Mouse (Mus musculus) kidney, adult 8-10 months (tissue): ENCODE measurements around the gene Per2.

ENCODE experiments used
- DNase-seq, 2 experiments: peaks; one replicate each; pipeline ENCODE4 v3.0.0; 2022

The Per2 gene

GRCm38 (mm10) chr1:91458223-91458861 lies 782 bp downstream of the Per2 start:
- peak; percentile 58 to 66 for DNase-seq

GRCm38 (mm10) chr1:91457698-91458097 lies 1.4 kb downstream of the Per2 start:
- peak in 1 of 2 experiments; percentile 20 for DNase-seq

GRCm38 (mm10) chr1:91457116-91457515 lies 2.0 kb downstream of the Per2 start:
- peak in 1 of 2 experiments; percentile 20 for DNase-seq

GRCm38 (mm10) chr1:91456301-91456801 lies 2.8 kb downstream of the Per2 start:
- peak; percentile 70 to 74 for DNase-seq

GRCm38 (mm10) chr1:91455661-91456161 lies 3.4 kb downstream of the Per2 start:
- DNase-seq: peak; percentile 86 to 91

GRCm38 (mm10) chr1:91454927-91455326 lies 4.2 kb downstream of the Per2 start:
- peak in 1 of 2 experiments; percentile 7 for DNase-seq

- peak in 1 of 2 experiments; percentile 38 for DNase-seq
These were observed 4.8 kb downstream of the Per2 start for GRCm38 (mm10) chr1:91454366-91454765.

- peak in 1 of 2 experiments; percentile 33 for DNase-seq
These were observed 5.2 kb downstream of the Per2 start for GRCm38 (mm10) chr1:91453932-91454331.

GRCm38 (mm10) chr1:91451547-91452084 lies 7.5 kb downstream of the Per2 start:
- DNase-seq: peak in 1 of 2 experiments; percentile 37

- DNase-seq: no peak
These were observed 8.3 kb downstream of the Per2 start for GRCm38 (mm10) chr1:91450851-91451250.

GRCm38 (mm10) chr1:91448688-91449087 lies 10.4 kb downstream of the Per2 start:
- DNase-seq: no peak

GRCm38 (mm10) chr1:91446511-91446910 lies 12.6 kb downstream of the Per2 start:
- DNase-seq: no peak

GRCm38 (mm10) chr1:91446060-91446459 lies 13.1 kb downstream of the Per2 start:
- DNase-seq: peak; percentile 96 to 97

- DNase-seq: no peak
These were observed 14.0 kb downstream of the Per2 start for GRCm38 (mm10) chr1:91444841-91445830.

GRCm38 (mm10) chr1:91442350-91442990 lies 16.7 kb downstream of the Per2 start:
- DNase-seq: peak; percentile 85 to 86

- no peak for DNase-seq
These were observed 17.3 kb downstream of the Per2 start for GRCm38 (mm10) chr1:91441855-91442254.

GRCm38 (mm10) chr1:91439776-91440175 lies 19.3 kb downstream of the Per2 start:
- DNase-seq: no peak

GRCm38 (mm10) chr1:91437573-91437972 lies 21.6 kb downstream of the Per2 start:
- no peak for DNase-seq

GRCm38 (mm10) chr1:91437083-91437400 lies 22.1 kb downstream of the Per2 start:
- no peak for DNase-seq

GRCm38 (mm10) chr1:91436380-91437082 lies 22.6 kb downstream of the Per2 start:
- DNase-seq: peak; percentile 90 to 92

- DNase-seq: no peak
These were observed 23.5 kb downstream of the Per2 start for GRCm38 (mm10) chr1:91435606-91436130.

GRCm38 (mm10) chr1:91434905-91435304 lies 24.2 kb downstream of the Per2 start:
- DNase-seq: no peak
